Mouse (Mus musculus) left cerebral cortex, adult 2 months (tissue): ENCODE data around the gene Wrb. TPM values are rescaled to one million over a fixed set of nuclear protein-coding genes. Genes with fewer than 3 reads are reported as not detected.
"Not testable (repeated sequence)": the region's sequence is repeated elsewhere in the genome, so short reads cannot be mapped to it uniquely, and the experiment has no call there.

Experiments
- DNase-seq, 2 experiments: peaks; one replicate each; pipeline ENCODE4 v3.0.0; 2021 to 2022; ENCODE audit warnings: low spot score in 2 of 2, mixed read lengths in 1 of 2; ENCODE audit errors: extremely low spot score in 1 of 2
- H3K27ac ChIP-seq: fragments of 200-600 bp; 2 replicates; pipeline ENCODE4 v1.8.1; 2022
- H3K4me3 ChIP-seq: fragments of 200-600 bp; 2 replicates; pipeline ENCODE4 v1.8.1; 2022
- CTCF ChIP-seq: fragments of 200-600 bp; IDR thresholded peaks from 2 replicates; pipeline ENCODE4 v1.8.1; 2022; ENCODE audit warnings: antibody characterized with exemption, mild to moderate bottlenecking, moderate library complexity
- intact Hi-C: fragments of 180-260 bp; cut with DNase I; formaldehyde crosslinking; loops from one replicate; pipeline ENCODE4 v1.15.1; 2025
- long read RNA-seq, 2 experiments: library from polyadenylated mRNA; stranded (forward); transcript quantifications; one replicate each; pipeline ENCODE4 v2.0.0; 2021; ENCODE audit warnings: borderline mapping rate in 2 of 2
- total RNA-seq, 2 experiments: library from RNA; stranded (reverse); gene quantifications; 2 replicates each; pipeline ENCODE4 v1.2.3; 2021

The Wrb gene
- 10 to 100 TPM; 68.4 to 72.4 TPM for total RNA-seq
- long read RNA-seq, experiment 1, transcript Wrb-201 (5 exons, 2,495 nt) = major isoform, 117 of 130 reads
- long read RNA-seq, experiment 1, partial matches to known transcripts = 1 of 130 reads
- long read RNA-seq, experiment 1, other reads (novel, unspliced or antisense) = 10 of 130 reads
- long read RNA-seq, experiment 2, transcript Wrb-201 (5 exons, 2,495 nt) = major isoform, 73 of 78 reads
- long read RNA-seq, experiment 2, partial matches to known transcripts = 0 of 78 reads
- long read RNA-seq, experiment 2, other reads (novel, unspliced or antisense) = 3 of 78 reads

- Histone ChIP-seq H3K27ac (peak within 1 kb of the TSS; percentile 53; the same call in 1 of the 2 replicates), H3K4me3 (peak within 1 kb of the TSS; percentile 64)
- peak; percentile 97 for TF ChIP-seq CTCF
- DNase-seq = peak; percentile 100
- intact Hi-C loops = loop anchor here (2.0 to 5.0 kb wide), 4 partner anchors 16 to 197 kb away; partner anchors contain the start of gene Brwd1
Observed at GRCm38 (mm10) chr16:96145110-96145800, at the start of gene Wrb. Gene Wrb, plus strand, starts transcription at chr16:96145407.

- H3K4me3 ChIP-seq = no peak overlapping the region
- no peak for DNase-seq
- no peak for TF ChIP-seq CTCF
- no peak overlapping the region for H3K27ac ChIP-seq
- intact Hi-C loops = no loop called here
Observed at GRCm38 (mm10) chr16:96095966-96096365, 49.2 kb upstream of the Wrb start.

- DNase-seq, intact Hi-C loops, H3K4me3 ChIP-seq, H3K27ac ChIP-seq: not testable (repeated sequence)
Observed at GRCm38 (mm10) chr16:96097811-96098210, 47.4 kb upstream of the Wrb start.

- intact Hi-C loops = no loop called here
- H3K4me3 ChIP-seq = no peak overlapping the region
- no peak overlapping the region for H3K27ac ChIP-seq
- no peak for DNase-seq
- TF ChIP-seq CTCF = peak; percentile 61
Observed at GRCm38 (mm10) chr16:96103036-96103435, 42.2 kb upstream of the Wrb start.

- no peak overlapping the region for H3K4me3 ChIP-seq
- intact Hi-C loops = no loop called here
- no peak overlapping the region for H3K27ac ChIP-seq
- no peak for DNase-seq
- no peak for TF ChIP-seq CTCF
Observed at GRCm38 (mm10) chr16:96109673-96110072, 35.5 kb upstream of the Wrb start.

- no peak overlapping the region for H3K4me3 ChIP-seq
- intact Hi-C loops = no loop called here
- no peak for DNase-seq
- TF ChIP-seq CTCF = no peak
- H3K27ac ChIP-seq = no peak overlapping the region
Observed at GRCm38 (mm10) chr16:96110655-96111345, 34.4 kb upstream of the Wrb start.

- no peak for TF ChIP-seq CTCF
- H3K27ac ChIP-seq = no peak overlapping the region
- no peak for DNase-seq
- intact Hi-C loops = no loop called here
- no peak overlapping the region for H3K4me3 ChIP-seq
Observed at GRCm38 (mm10) chr16:96112769-96113168, 32.4 kb upstream of the Wrb start.

- peak; percentile 5; the same call in 1 of the 2 replicates for TF ChIP-seq CTCF
- DNase-seq = no peak
- Histone ChIP-seq H3K27ac (no peak overlapping the region), H3K4me3 (no peak overlapping the region)
- intact Hi-C loops = no loop called here
Observed at GRCm38 (mm10) chr16:96114729-96115128, 30.5 kb upstream of the Wrb start.

GRCm38 (mm10) chr16:96120022-96120623, 25.1 kb upstream of the Wrb start:
- no peak overlapping the region for H3K27ac ChIP-seq
- no peak overlapping the region for H3K4me3 ChIP-seq
- DNase-seq = no peak
- intact Hi-C loops = no loop called here
- TF ChIP-seq CTCF = no peak

GRCm38 (mm10) chr16:96126684-96127171, 18.5 kb upstream of the Wrb start:
- intact Hi-C loops = no loop called here
- DNase-seq = no peak
- peak overlapping the region; percentile 83 for H3K27ac ChIP-seq
- peak overlapping the region; percentile 79 for H3K4me3 ChIP-seq
- TF ChIP-seq CTCF = no peak

- no peak for DNase-seq
- TF ChIP-seq CTCF = no peak
Observed at GRCm38 (mm10) chr16:96127288-96127656, 17.9 kb upstream of the Wrb start.

More at GRCm38 (mm10) chr16:96127288-96127656, 17.9 kb upstream of the Wrb start:
- peak overlapping the region; percentile 79 for H3K4me3 ChIP-seq
- peak overlapping the region; percentile 83 for H3K27ac ChIP-seq
- intact Hi-C loops = no loop called here
